Mouse (Mus musculus) megakaryocyte, embryonic 14.5 days (primary cell): ENCODE measurements around the gene Dnaic1.

Experiments used
- FLI1 ChIP-seq: IDR thresholded peaks from 2 replicates; pipeline ENCODE4 v1.6.1; 2012; ENCODE audit warnings: low read length, inconsistent platforms, mixed read lengths
- GATA1 ChIP-seq: IDR thresholded peaks from 3 replicates; pipeline ENCODE4 v1.6.1; 2012; ENCODE audit warnings: mixed read lengths, low read length, inconsistent platforms, borderline replicate concordance

DNA sequence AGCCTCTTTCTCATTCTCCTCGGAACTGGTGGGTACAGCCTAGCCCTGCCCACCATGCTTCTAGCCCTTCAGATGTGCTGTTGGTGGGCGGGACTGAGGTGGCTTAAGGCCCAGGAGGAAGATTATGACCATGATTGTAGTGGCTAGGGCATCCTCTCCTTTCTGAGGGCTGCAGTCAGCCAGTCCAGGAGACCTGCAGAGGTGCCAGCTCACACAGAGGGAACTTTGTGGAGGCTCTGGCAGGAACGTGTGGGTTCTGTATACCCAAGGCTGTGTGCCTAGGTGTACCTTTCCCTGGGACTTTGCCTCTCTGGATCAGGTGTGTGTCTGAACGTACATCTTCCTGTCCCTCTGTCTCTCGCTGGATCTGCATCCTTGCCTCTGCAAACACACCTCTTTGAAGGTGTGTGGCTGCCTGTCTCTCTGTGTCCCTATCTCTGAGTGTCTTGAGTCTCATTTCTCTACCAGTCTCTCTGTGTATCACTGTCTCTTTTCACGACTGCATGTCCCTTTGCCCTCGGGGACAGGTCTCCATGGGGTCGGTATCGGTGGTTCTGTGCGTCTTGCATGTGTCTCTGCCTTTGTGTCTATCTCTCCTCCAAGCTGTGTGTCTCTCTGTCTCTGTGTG is 69.8 kb downstream of the Dnaic1 start:
- TF ChIP-seq FLI1 (no peak), GATA1 (no peak)
